Comparison of ENCODE assay signal across 8 mouse cellular contexts in the genomic region with DNA sequence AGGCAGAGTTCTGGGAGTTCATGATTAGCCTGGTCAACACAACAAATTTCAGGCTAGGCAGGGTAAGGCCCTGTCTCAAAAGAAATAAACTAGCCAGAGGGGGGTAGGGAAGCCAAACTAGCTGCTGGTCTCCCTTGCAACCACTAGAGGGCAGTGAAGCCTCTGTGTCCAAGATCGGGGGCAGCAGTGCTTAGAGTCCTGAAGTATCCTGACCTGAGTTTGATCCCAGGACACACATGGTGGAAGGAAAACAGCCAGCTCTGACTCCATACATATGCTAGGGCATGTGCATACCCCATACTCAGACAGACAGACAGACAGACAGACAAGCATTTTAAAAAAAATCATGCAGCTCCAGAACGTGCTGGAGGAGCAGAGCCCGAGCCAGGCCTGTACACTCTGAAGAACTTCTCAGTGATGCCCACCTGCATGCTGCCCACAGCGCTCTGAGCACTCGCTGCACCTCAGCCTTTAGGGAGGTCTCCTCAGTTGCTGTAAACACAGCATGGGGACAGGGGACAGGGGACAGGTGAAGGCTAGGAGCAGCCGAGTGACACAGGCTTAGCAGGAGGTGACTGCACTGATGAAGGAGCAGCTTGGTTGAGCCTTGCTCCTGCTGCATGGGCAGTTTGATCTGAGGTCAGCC. TPM values are rescaled to one million over a fixed set of nuclear protein-coding genes. Genes with fewer than 3 reads are reported as not detected.
DNase-seq lines count a peak whose midpoint lies in the region; ATAC-seq and TF ChIP-seq lines count a peak whose summit lies in the region.

No protein-coding gene starts in this region.

- peak; percentile 29 for ATAC-seq in midbrain, embryonic 11.5 days (ENCODE audit: low FRiP score)

- TF ChIP-seq CTCF in layer of hippocampus, adult 2 months (conservative IDR thresholded peaks at IDR 0.05) = peak; percentile 91

- no peak overlapping the region for H3K4me3 ChIP-seq in layer of hippocampus, adult 2 months
- H3K4me3 ChIP-seq in midbrain, embryonic 11.5 days (ENCODE audit: low read depth, low read length) = no peak overlapping the region

- DNase-seq in layer of hippocampus, adult 2 months (ENCODE audit: low spot score in 2 of 2) = peak in 1 of 2 experiments; percentile 50
- DNase-seq in layer of hippocampus, adult 9-11 months = no peak
- DNase-seq in ZHBTc4 (ENCODE audit: low read depth, low spot score) = peak; percentile 85
- peak; percentile 83 for DNase-seq in embryo, embryonic 10.5 days (ENCODE audit: low spot score)
- DNase-seq in heart, postnatal 10 days = peak; percentile 40 to 64
- peak; percentile 44 to 50 for DNase-seq in left cerebral cortex, postnatal 25 days (ENCODE audit: low spot score in 2 of 2)
- DNase-seq in midbrain, embryonic 11.5 days (ENCODE audit: low spot score, missing footprints) = peak; percentile 90
- DNase-seq in thymus, postnatal 25 days = peak; percentile 51

- WGBS in midbrain, embryonic 11.5 days = 70% methylated on average over 6 of the region's 6 CpGs

- peaks cover 3% of the 10 kb centered on the region; the same call in 1 of the 2 replicates for H3K36me3 ChIP-seq in midbrain, embryonic 11.5 days (ENCODE audit: control insufficient read depth, insufficient read depth, low read length)

- intact Hi-C loops in heart, postnatal 10 days (cut with DNase I) = loop anchor here (2.0 kb wide), 2 partner anchors 58 to 280 kb away; no protein-coding TSS in a partner anchor
- intact Hi-C loops in left cerebral cortex, postnatal 25 days (cut with DNase I) = no loop called here

- no peak overlapping the region for H3K9ac ChIP-seq in midbrain, embryonic 11.5 days (ENCODE audit: low read length)

- no peak overlapping the region for H3K27ac ChIP-seq in layer of hippocampus, adult 2 months
- no peak overlapping the region for H3K27ac ChIP-seq in midbrain, embryonic 11.5 days (ENCODE audit: low read depth, low read length)

- no peaks in the 10 kb centered on the region for H3K4me1 ChIP-seq in midbrain, embryonic 11.5 days (ENCODE audit: control insufficient read depth, insufficient read depth, low read length)

- no peaks in the 10 kb centered on the region for H3K27me3 ChIP-seq in midbrain, embryonic 11.5 days (ENCODE audit: control insufficient read depth, insufficient read depth, low read length)

- no peak overlapping the region for H3K4me2 ChIP-seq in midbrain, embryonic 11.5 days

- no peaks in the 10 kb centered on the region for H3K9me3 ChIP-seq in midbrain, embryonic 11.5 days (ENCODE audit: control insufficient read depth, low read length)

RNA-seq across cellular contexts. Expression of gene Bid, which starts 18.3 kb away (rescaled TPM):
- total RNA-seq in layer of hippocampus, adult 2 months (2021) = 10 to 100 TPM; 15.3 to 15.5 TPM
- total RNA-seq in heart, postnatal 10 days (2021) = 1 to 10 TPM; 2.4 TPM
- total RNA-seq in left cerebral cortex, postnatal 25 days (2021) = 10 to 100 TPM in 1 of 2 experiments, 1 to 10 TPM in 1; 9.4 to 10.4 TPM
- 16.3 and 17.6 TPM in 2 replicates for polyA plus RNA-seq in midbrain, embryonic 11.5 days (2014; fragmentation: Nextera tagmentation; extraction: Ambion mirVana)
